Mouse (Mus musculus) lung, postnatal 36 days (tissue): ENCODE data around the gene Fam187b.
A peak's percentile ranks its signal among the peaks of the same experiment; 100 is the strongest.
"Not testable (repeated sequence)": the region's sequence is repeated elsewhere in the genome, so short reads cannot be mapped to it uniquely, and the experiment has no call there.

ENCODE experiments used
- DNase-seq: peaks from one replicate; pipeline ENCODE4 v3.0.0; 2022; ENCODE audit warnings: mixed read lengths

Fam187b gene

GRCm38 (mm10) chr7:30973501-30974289 is at the start of gene Fam187b:
Gene Fam187b (plus strand): TSS chr7:30973790.
- peak; percentile 92 for DNase-seq

- no peak for DNase-seq
Measured at GRCm38 (mm10) chr7:30924071-30924470, 49.5 kb upstream of the Fam187b start.

- not testable (repeated sequence) for DNase-seq
Measured at GRCm38 (mm10) chr7:30924581-30924980, 49.0 kb upstream of the Fam187b start, which contains the start of gene Hamp2. Gene Hamp2 (minus strand): TSS chr7:30924681.

- DNase-seq: not testable (repeated sequence)
Measured at GRCm38 (mm10) chr7:30935422-30936099, 38.0 kb upstream of the Fam187b start.

GRCm38 (mm10) chr7:30940070-30940469 is 33.5 kb upstream of the Fam187b start:
- DNase-seq: not testable (repeated sequence)

GRCm38 (mm10) chr7:30942365-30942764 is 31.2 kb upstream of the Fam187b start:
- not testable (repeated sequence) for DNase-seq

GRCm38 (mm10) chr7:30943909-30944635 is 29.5 kb upstream of the Fam187b start, which contains the start of gene Hamp:
Gene Hamp (minus strand): TSS chr7:30944032.
- no peak for DNase-seq

- DNase-seq: not testable (repeated sequence)
Measured at GRCm38 (mm10) chr7:30944706-30945105, 28.9 kb upstream of the Fam187b start.

- DNase-seq: not testable (repeated sequence)
Measured at GRCm38 (mm10) chr7:30945466-30945865, 28.1 kb upstream of the Fam187b start.

GRCm38 (mm10) chr7:30945876-30946275 is 27.7 kb upstream of the Fam187b start:
- DNase-seq: no peak

- DNase-seq: not testable (repeated sequence)
Measured at GRCm38 (mm10) chr7:30949902-30950301, 23.7 kb upstream of the Fam187b start.

GRCm38 (mm10) chr7:30952441-30953265 is 20.9 kb upstream of the Fam187b start:
- no peak for DNase-seq

GRCm38 (mm10) chr7:30953459-30953858 is 20.1 kb upstream of the Fam187b start:
- peak; percentile 39 for DNase-seq

GRCm38 (mm10) chr7:30954036-30954435 is 19.6 kb upstream of the Fam187b start:
- peak; percentile 27 for DNase-seq

GRCm38 (mm10) chr7:30954971-30955520 is 18.5 kb upstream of the Fam187b start:
- no peak for DNase-seq

- DNase-seq: peak; percentile 95
Measured at GRCm38 (mm10) chr7:30955584-30956356, 17.8 kb upstream of the Fam187b start.

- no peak for DNase-seq
Measured at GRCm38 (mm10) chr7:30956357-30956751, 17.2 kb upstream of the Fam187b start.

GRCm38 (mm10) chr7:30956756-30957366 is 16.7 kb upstream of the Fam187b start, which contains the start of gene Usf2:
Gene Usf2 (minus strand): TSS chr7:30956803.
- peak; percentile 83 for DNase-seq

- DNase-seq: peak; percentile 92
Measured at GRCm38 (mm10) chr7:30957367-30957783, 16.2 kb upstream of the Fam187b start.

GRCm38 (mm10) chr7:30958109-30958865 is 15.3 kb upstream of the Fam187b start:
- DNase-seq: no peak
